Mouse (Mus musculus) lung, embryonic 14.5 days (tissue): ENCODE measurements around the gene Rfc5. TPM values are rescaled to one million over a fixed set of nuclear protein-coding genes. Genes with fewer than 3 reads are reported as not detected.

Source experiments
- ATAC-seq: fragments of 200-750 bp; cut with Nextera tagmentation; 2 replicates; pipeline ENCODE4 v1.8.0; 2017; ENCODE audit warnings: mild to moderate bottlenecking, moderate TSS enrichment, moderate library complexity; ENCODE audit not compliant: insufficient read depth
- DNase-seq: peaks from one replicate; pipeline ENCODE4 v3.0.0-alpha.2; 2015
- H3K27ac ChIP-seq: fragments of 300-500 bp; sonication (generic); 2 replicates; pipeline ENCODE4 v1.5.1; 2014; ENCODE audit warnings: low read depth, mild to moderate bottlenecking, moderate library complexity
- H3K27me3 ChIP-seq: fragments of 300-500 bp; sonication (generic); 2 replicates; pipeline ENCODE4 v1.6.1; 2014; ENCODE audit warnings: low read length, control low read depth; ENCODE audit not compliant: insufficient read depth
- H3K36me3 ChIP-seq: fragments of 300-500 bp; sonication (generic); 2 replicates; pipeline ENCODE4 v1.6.1; 2014; ENCODE audit warnings: control low read depth; ENCODE audit not compliant: insufficient read depth
- H3K4me1 ChIP-seq: fragments of 300-500 bp; sonication (generic); 2 replicates; pipeline ENCODE4 v1.6.1; 2014; ENCODE audit warnings: antibody characterized with exemption, control low read depth; ENCODE audit not compliant: insufficient read depth
- H3K4me2 ChIP-seq: fragments of 300-500 bp; sonication (generic); 2 replicates; pipeline ENCODE4 v1.6.1; 2014; ENCODE audit warnings: mild to moderate bottlenecking
- H3K4me3 ChIP-seq: fragments of 300-500 bp; sonication (generic); 2 replicates; pipeline ENCODE4 v1.5.1; 2014; ENCODE audit warnings: low read depth, low read length
- H3K9ac ChIP-seq: fragments of 300-500 bp; sonication (generic); 2 replicates; pipeline ENCODE4 v1.6.1; 2014
- H3K9me3 ChIP-seq: fragments of 300-500 bp; sonication (generic); 2 replicates; pipeline ENCODE4 v1.6.1; 2016; ENCODE audit warnings: low read depth, low read length, control low read depth
- CTCF ChIP-seq: IDR thresholded peaks from 2 replicates; pipeline ENCODE4 v1.5.1; 2016; ENCODE audit warnings: antibody characterized with exemption, low read depth
- WGBS: fragments of 180-500 bp; shearing (Covaris S2); extraction: QIAGEN DNeasy Blood & Tissue Kit; methylation state at CpG from one replicate; pipeline ENCODE4 v1.1.7; 2014; 5-methylcytosine and 5-hydroxymethylcytosine counted together
- polyA plus RNA-seq: library from polyadenylated mRNA; unstranded; fragments of >200 nt; fragmentation: Nextera tagmentation; extraction: Ambion mirVana; gene quantifications from 2 replicates; pipeline ENCODE4 v1.2.1, GENCODE M21; 2014

Gene Rfc5
- polyA plus RNA-seq, 1 experiment from 2014 or later, result 145 TPM

- no peak overlapping the region for H3K4me2 ChIP-seq
- 87% methylated on average over 4 of the region's 4 CpGs for WGBS
- peaks cover 34% of the 10 kb centered on the region for H3K36me3 ChIP-seq
- DNase-seq (no peak), ATAC-seq (no peak)
- peaks cover 20% of the 10 kb centered on the region for H3K4me1 ChIP-seq
- no peaks in the 10 kb centered on the region for H3K27me3 ChIP-seq
- TF ChIP-seq CTCF, result no peak
- no peak overlapping the region for H3K4me3 ChIP-seq
- H3K9ac ChIP-seq, result no peak overlapping the region
- no peak overlapping the region for H3K27ac ChIP-seq
- H3K9me3 ChIP-seq, result no peaks in the 10 kb centered on the region
Observed at GRCm38 (mm10) chr5:117361590-117361989, 27.3 kb downstream of the Rfc5 start.

GRCm38 (mm10) chr5:117360631-117361541, 28.0 kb downstream of the Rfc5 start:
- Histone ChIP-seq H3K4me3 (no peak overlapping the region), H3K9me3 (no peaks in the 10 kb centered on the region), H3K27me3 (no peaks in the 10 kb centered on the region), H3K27ac (peak overlapping the region; percentile 62), H3K4me2 (peak overlapping the region; percentile 41), H3K4me1 (peaks cover 25% of the 10 kb centered on the region), H3K36me3 (peaks cover 27% of the 10 kb centered on the region), H3K9ac (peak overlapping the region; percentile 10; the same call in 1 of the 2 replicates)
- no peak for DNase-seq
- TF ChIP-seq CTCF, result no peak
- 33% methylated on average over 13 of the region's 13 CpGs for whole genome bisulfite sequencing
- no peak for ATAC-seq

GRCm38 (mm10) chr5:117360228-117360515, 28.7 kb downstream of the Rfc5 start:
- Histone ChIP-seq H3K4me1 (peaks cover 26% of the 10 kb centered on the region), H3K36me3 (peaks cover 22% of the 10 kb centered on the region), H3K27ac (peak overlapping the region; percentile 62), H3K27me3 (no peaks in the 10 kb centered on the region), H3K4me2 (peak overlapping the region; percentile 41), H3K9ac (no peak overlapping the region), H3K9me3 (no peaks in the 10 kb centered on the region), H3K4me3 (no peak overlapping the region)
- no peak for TF ChIP-seq CTCF
- DNase-seq (peak; percentile 38), ATAC-seq (no peak)
- 43% methylated on average over 13 of the region's 13 CpGs for WGBS

- no peak overlapping the region for H3K4me3 ChIP-seq
- H3K27ac ChIP-seq, result peak overlapping the region; percentile 59; the same call in 1 of the 2 replicates
- TF ChIP-seq CTCF, result no peak
- ATAC-seq (no peak), DNase-seq (peak; percentile 65)
- H3K4me2 ChIP-seq, result peak overlapping the region; percentile 41
- no peaks in the 10 kb centered on the region for H3K9me3 ChIP-seq
- no peak overlapping the region for H3K9ac ChIP-seq
- H3K4me1 ChIP-seq, result peaks cover 30% of the 10 kb centered on the region
- peaks cover 16% of the 10 kb centered on the region for H3K36me3 ChIP-seq
- H3K27me3 ChIP-seq, result no peaks in the 10 kb centered on the region
- 30% methylated on average over 7 of the region's 7 CpGs for WGBS
Observed at GRCm38 (mm10) chr5:117359497-117360227, 29.2 kb downstream of the Rfc5 start.

GRCm38 (mm10) chr5:117358725-117359124, 30.1 kb downstream of the Rfc5 start:
- no peak overlapping the region for H3K27ac ChIP-seq
- H3K36me3 ChIP-seq, result peaks cover 7% of the 10 kb centered on the region; the same call in 1 of the 2 replicates
- no peaks in the 10 kb centered on the region for H3K9me3 ChIP-seq
- no peaks in the 10 kb centered on the region for H3K27me3 ChIP-seq
- WGBS, result 43% methylated on average over 11 of the region's 11 CpGs
- peaks cover 30% of the 10 kb centered on the region for H3K4me1 ChIP-seq
- ATAC-seq, result no peak
- H3K9ac ChIP-seq, result no peak overlapping the region
- peak; percentile 67 for TF ChIP-seq CTCF
- H3K4me2 ChIP-seq, result peak overlapping the region; percentile 87
- H3K4me3 ChIP-seq, result peak overlapping the region; percentile 92; the same call in 1 of the 2 replicates
- DNase-seq, result peak; percentile 83

- ATAC-seq, result no peak
- 0 out of 2 replicates have a peak, but pooled peaks cover 2% of the 10 kb centered on the region for H3K36me3 ChIP-seq
- H3K4me1 ChIP-seq, result peaks cover 30% of the 10 kb centered on the region
- H3K4me3 ChIP-seq, result peak overlapping the region; percentile 92
- no peak for DNase-seq
- peak overlapping the region; percentile 94; the same call in 1 of the 2 replicates for H3K27ac ChIP-seq
- TF ChIP-seq CTCF, result no peak
- no peaks in the 10 kb centered on the region for H3K27me3 ChIP-seq
- H3K4me2 ChIP-seq, result peak overlapping the region; percentile 87
- H3K9me3 ChIP-seq, result no peaks in the 10 kb centered on the region
- peak overlapping the region; percentile 93 for H3K9ac ChIP-seq
- 11% methylated on average over 6 of the region's 6 CpGs for WGBS
Observed at GRCm38 (mm10) chr5:117358248-117358630, 30.6 kb downstream of the Rfc5 start.
